Mouse (Mus musculus): ENCODE measurements around the gene Lrrc59.
"Not testable (repeated sequence)": the region's sequence is repeated elsewhere in the genome, so short reads cannot be mapped to it uniquely, and the experiment has no call there.

Gene Lrrc59

GRCm38 (mm10) chr11:94630199-94631011 lies 838 bp downstream of the Lrrc59 start:
- CTCF ChIA-PET: interaction anchor here (0.6 to 1.0 kb wide), 2 partner anchors 23 to 115 kb away, joined by 3 to 18 read pairs; partner anchors contain the start of genes Eme1 and Mrpl27

DNA sequence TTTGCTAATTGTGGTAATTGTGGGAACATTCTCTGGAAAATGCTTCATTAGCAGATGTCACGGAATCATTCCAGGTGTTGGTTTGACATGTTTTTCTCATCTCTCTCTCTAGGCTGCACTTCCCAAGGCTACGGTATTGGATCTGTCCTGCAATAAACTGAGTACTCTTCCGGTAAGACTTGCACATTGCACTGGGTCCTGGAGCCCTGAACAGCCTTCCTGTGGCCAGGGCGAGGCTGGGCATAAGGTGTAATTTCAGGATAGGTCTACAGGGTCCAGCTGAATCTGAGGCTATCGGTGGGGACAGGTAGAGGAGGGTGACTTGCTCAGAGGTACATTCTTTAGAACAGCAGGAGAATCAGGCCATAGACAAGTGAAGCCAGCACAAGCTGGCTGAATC lies 2.4 kb downstream of the Lrrc59 start:
- CTCF ChIA-PET: no interaction called here

- CTCF ChIA-PET: no interaction called here
Observed at GRCm38 (mm10) chr11:94632988-94633387, 3.4 kb downstream of the Lrrc59 start.

DNA sequence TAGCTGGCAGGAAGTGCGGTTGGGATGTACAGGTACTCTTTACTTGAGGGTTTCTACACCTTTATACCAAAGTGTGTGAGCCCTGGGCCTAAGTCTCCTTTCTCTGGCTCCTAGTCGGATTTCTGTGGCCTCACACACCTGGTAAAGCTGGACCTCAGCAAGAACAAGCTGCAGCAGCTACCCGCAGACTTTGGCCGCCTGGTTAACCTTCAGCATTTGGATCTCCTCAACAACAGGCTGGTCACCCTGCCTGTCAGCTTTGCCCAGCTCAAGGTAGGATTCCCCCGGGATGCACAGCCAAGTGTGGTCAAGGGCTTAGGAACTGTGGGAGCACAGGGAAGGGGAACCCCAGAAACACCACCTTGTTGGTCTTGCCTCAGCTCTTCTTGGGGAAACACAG lies 4.9 kb downstream of the Lrrc59 start:
- CTCF ChIA-PET: no interaction called here

GRCm38 (mm10) chr11:94644461-94645219 lies 15.1 kb downstream of the Lrrc59 start:
- CTCF ChIA-PET: no interaction called here

GRCm38 (mm10) chr11:94646457-94646856 lies 16.9 kb downstream of the Lrrc59 start:
- CTCF ChIA-PET: no interaction called here

- CTCF ChIA-PET: not testable (repeated sequence)
Observed at GRCm38 (mm10) chr11:94651241-94651640, 21.7 kb downstream of the Lrrc59 start.

GRCm38 (mm10) chr11:94652973-94653372 lies 23.4 kb downstream of the Lrrc59 start:
- CTCF ChIA-PET: no interaction called here

DNA sequence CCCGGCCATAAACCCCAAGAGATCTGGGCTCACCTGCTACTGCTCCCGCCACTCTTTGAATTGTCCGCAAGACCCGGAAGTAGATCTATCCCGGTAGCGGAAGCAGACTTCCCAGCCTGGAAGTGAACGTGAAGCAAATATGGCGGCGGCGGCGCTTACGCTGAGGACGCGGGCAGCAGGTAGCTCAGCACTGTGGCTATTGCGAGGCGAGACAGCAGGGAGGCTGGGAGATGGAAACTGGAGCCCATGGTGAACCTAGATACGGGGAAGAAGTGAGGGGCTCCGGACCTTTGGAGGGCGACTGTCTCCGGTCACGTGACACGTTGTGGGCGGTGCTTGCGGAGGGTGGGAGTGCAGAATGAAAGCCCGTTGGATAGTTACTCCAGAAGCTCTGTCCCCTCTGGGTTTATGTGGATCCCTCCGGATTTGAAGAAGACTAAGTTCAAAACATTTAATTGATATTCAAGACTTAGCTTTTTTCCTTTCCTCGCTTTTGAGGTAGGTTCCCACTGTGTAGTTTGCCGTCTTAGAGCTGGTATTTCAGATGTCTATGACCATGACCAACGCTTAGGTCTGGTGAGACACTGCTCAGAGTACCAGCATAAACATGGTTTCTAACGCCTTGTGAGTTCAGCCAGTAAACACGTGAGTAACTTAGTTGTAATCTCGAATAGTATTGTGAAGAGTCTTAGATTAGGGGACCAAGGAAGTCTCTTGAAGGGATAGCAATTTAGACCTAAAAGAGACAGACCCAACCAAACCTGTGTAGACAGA lies 24.3 kb downstream of the Lrrc59 start, which contains the start of the genes Mrpl27 and Eme1:
TSS of gene Mrpl27 (plus strand) at position 105 of the 774 bp plus-strand sequence.
TSS of gene Eme1 (minus strand) at position 302 of the 774 bp plus-strand sequence.
- CTCF ChIA-PET: interaction anchor here (0.7 to 1.0 kb wide), 2 partner anchors 23 to 24 kb away, joined by 3 read pairs; partner anchors contain the start of gene Lrrc59

DNA sequence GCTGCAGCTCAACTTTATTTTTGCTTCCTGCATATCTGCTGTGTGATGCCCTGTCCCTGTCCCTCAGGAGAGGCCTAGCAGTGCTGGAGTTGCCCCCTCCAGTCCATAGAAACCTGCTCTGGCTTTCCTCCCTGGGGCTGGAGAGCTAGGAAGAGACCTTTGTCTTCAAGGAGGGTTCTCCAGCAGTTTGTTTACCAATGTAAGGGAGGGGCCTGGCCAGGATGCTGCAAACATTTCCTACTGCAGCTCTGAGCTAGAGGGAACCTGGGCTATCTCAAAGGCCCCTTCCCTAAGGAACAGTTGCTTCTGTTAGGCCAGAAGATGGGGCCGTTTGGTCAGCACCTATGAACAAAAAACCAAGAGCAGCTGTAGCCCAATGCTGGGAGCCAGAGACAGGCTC lies 31.8 kb downstream of the Lrrc59 start:
- CTCF ChIA-PET: no interaction called here

- CTCF ChIA-PET: no interaction called here
Observed at GRCm38 (mm10) chr11:94665281-94665680, 35.7 kb downstream of the Lrrc59 start.

DNA sequence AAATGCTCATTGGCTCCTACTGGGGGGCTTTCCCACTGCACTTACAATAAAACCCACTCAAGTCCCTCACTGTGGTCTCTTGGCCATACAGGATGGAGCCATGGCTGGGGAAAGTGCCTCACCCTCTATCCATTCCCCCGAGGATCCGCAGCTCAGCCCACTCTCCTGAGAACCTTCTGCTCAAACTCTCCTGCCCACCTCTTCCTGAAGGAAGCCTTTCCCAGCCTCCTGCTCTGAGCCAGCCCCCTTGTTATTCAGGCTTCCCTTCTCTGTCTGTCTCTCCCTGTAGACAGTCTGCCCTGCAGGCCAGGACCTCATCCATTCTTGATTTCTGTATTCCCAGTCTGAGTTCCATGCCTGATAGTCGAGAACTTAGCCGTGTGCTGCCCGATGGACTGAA lies 45.4 kb downstream of the Lrrc59 start:
- CTCF ChIA-PET: no interaction called here

DNA sequence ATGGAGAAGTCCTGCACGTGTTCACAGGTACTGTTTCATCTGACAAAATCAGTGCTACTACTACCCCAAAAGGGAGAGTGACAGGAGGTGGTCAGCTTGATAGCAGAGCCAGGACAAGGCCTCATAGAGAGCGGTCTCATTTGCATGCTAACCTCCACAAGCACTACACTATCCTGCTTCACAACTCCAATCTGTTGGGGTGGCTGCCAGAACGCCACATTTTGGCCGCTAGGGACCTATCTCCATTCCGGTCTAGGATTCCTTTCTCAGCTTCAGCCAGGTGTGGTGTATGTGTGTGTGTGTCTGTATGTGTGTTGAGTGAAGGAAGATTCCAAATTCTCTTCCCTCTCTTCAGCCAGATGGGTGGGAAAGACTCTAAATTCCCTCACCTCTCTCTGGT lies 45.9 kb downstream of the Lrrc59 start:
- CTCF ChIA-PET: no interaction called here

- CTCF ChIA-PET: interaction anchor here (0.6 kb wide), 1 partner anchor 125 kb away, joined by 14 read pairs; no protein-coding TSS in a partner anchor
Observed at GRCm38 (mm10) chr11:94676308-94676707, 46.7 kb downstream of the Lrrc59 start.

DNA sequence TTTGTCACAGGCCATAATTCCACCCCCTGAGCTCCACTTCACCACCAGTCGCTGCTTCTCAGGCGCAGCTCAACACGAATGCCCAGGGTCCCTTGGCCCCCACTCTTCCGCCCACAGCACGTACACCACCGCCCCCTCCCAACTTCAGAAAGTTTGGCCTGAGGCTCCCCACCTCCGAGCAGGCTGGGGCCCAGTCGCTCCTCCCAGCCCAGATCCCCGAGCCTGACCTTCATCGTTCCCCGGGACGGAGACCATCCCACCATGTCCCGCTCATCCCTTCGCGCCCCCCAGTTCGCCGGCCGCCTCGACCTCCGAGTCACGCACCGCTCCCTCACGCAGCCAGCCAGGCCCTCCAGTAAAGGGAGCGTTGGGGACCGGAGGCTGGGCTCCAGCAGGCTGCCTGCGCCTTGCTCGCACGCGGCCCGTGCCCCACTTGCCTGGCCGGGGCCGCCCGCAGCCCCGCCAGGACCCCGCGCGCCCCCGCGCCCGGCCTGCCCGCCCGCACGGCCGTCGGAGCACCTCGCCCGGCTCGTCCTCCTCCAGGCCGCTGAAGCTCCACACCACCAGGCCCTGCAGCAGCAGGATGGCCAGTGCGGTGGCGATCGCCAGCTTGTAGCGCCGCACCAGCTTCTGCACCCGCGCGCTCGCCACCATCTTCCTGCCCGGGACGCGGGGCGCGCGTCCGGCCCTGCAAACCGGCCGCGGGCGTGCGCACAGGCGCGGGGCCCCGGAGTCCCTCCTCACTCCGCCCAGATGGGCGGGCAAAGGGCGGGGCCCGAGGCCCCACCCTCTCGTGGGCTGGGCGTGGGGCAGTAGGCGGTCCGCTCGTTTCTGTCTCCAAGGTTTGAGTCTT lies 47.4 kb downstream of the Lrrc59 start, which contains the start of gene Xylt2:
TSS of gene Xylt2 (minus strand) at position 762 of the 853 bp plus-strand sequence.
- CTCF ChIA-PET: interaction anchor here (0.6 kb wide), 1 partner anchor 126 kb away, joined by 14 read pairs; no protein-coding TSS in a partner anchor

DNA sequence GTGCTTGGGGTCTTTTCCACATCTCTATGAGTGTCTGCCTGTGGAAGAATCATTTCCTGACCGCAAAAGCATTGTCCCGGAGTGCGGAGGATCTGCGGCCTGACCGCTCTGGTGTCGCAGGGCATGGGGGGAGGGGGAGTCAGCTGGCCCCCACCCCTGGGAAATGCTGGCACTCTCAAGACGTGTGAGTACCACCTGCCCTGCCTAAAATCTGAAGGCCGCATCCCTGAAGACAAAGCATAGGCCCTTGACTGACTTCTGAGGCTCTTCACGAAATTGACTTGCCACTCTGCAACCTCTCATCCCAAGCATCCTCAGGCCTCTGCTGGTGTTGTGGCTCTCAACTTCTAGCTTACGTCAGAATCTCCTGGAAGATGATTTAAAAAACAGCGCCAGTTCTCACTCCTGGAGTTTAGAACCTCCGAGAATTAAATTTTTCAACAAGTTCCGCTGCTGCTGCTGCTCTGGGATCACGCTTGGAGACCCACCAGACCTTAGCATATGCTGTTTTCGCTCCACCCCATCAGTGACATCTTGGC lies 48.1 kb downstream of the Lrrc59 start:
- CTCF ChIA-PET: no interaction called here

DNA sequence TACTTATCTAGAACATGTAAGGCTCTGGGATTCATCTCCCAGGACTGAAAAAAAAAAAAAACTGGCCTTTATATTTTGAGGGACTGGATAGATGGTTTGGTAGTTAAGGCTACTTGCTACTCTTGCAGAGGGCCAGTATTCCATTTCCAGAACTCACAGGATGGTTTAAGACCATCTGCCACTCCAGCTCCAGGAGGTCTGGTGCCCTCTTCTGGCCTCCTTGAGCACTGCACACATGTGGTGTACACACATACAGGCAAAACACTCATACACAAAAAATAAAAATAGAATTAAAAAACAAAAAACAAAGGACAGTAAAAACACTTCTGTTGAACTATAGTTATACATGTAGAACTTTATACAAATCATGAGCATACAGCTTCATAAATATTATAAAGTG lies 51.1 kb downstream of the Lrrc59 start:
- CTCF ChIA-PET: no interaction called here

GRCm38 (mm10) chr11:94681640-94682039 lies 52.1 kb downstream of the Lrrc59 start:
- CTCF ChIA-PET: no interaction called here

DNA sequence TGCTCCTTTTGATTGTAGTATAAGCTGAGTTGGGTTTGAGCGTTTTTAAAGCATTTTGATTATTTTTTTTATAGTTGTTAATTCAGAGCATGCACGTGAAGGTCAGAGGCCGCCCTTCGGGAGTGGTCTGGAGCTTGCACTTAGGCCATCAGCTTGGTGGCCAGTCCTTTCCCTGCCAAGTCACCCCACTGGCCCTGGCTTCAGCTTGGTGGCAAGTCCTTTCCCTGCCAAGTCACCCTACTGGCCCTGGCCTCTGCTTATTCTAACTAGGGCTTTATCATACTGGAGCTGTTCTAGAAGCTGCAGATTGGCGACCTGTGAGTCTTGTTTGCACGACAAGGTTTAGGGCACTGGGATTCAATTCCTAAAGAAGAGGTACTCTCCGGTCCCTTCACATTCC lies 52.9 kb downstream of the Lrrc59 start:
- CTCF ChIA-PET: no interaction called here

DNA sequence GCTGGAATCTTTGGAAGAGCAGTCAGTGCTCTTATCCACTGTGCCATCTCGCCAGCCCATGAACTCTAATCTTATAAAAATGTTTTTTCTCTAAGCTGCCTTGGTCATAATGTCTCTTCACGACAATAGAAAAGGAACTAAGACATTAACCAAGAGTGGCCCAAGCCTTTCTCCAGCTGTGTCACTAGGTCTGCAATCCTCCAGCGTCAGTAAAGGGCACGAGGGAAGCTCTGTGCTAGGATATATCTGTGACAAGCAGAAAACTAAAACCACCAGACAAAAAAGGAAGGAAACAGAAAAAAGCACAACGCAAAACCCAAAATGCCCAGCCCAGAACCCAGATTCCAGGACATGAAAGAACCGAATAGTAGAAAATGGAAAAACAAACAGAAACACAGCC lies 57.6 kb downstream of the Lrrc59 start:
- CTCF ChIA-PET: interaction anchor here (0.6 kb wide), 1 partner anchor 583 kb away, joined by 4 read pairs; no protein-coding TSS in a partner anchor

DNA sequence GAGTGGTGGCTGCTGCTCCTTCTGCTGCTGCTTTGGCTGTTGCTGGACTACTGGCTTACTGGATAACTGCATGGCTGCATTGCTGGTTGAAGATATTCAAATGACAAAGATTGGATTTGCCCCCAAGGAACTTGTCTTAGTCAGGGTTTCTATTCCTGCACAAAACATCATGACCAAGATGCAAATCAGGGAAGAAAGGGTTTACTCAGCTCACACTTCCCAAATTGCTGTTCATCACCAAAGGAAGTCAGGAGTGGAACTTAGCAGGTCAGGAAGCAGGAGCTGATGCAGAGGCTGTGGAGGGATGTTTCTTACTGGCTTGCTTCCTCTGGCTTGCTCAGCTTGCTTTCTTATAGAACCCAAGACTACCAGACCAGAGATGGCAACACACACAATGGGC lies 62.9 kb downstream of the Lrrc59 start:
- CTCF ChIA-PET: not testable (repeated sequence)
